Mouse (Mus musculus) adrenal gland (tissue): Measurements from ENCODE around the gene Prl8a8.

Experiments
- intact Hi-C: fragments of 180-260 bp; cut with DNase I; formaldehyde crosslinking; loops from one replicate; pipeline ENCODE4 v1.15.1; 2025
- long read RNA-seq, 2 experiments: library from polyadenylated mRNA; unstranded; transcript quantifications; one replicate each; pipeline ENCODE4 v2.0.0; 2020; ENCODE audit warnings: borderline replicate concordance in 1 of 2; ENCODE audit not compliant: insufficient replicate concordance in 1 of 2

Gene Prl8a8
- long read RNA-seq, experiment 1, result 0 reads
- long read RNA-seq, experiment 2, result 0 reads

DNA sequence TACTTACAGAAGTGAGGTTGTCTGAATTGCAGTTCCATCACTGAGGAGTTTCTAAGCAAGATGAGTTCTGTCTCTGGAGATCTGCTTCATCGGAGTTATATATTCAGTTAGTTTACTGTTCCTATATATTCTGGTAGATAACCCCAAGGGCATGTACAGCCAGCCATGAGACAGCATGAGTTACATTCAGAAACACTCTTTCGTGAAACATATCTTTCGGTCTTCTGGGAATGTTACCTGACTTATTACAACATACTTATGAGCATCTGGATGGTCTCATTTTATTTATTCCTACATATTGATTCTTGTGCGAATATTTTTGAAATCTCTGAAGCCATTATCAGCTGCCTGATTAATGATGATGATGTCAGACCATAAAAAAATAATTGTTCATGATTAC is at the start of gene Prl8a8:
Gene Prl8a8 (minus strand): TSS at position 101 of the 400 bp plus-strand sequence.
- intact Hi-C loops, result no loop called here

- intact Hi-C loops, result no loop called here
Measured at GRCm38 (mm10) chr13:27553336-27553735, 40.3 kb upstream of the Prl8a8 start.

DNA sequence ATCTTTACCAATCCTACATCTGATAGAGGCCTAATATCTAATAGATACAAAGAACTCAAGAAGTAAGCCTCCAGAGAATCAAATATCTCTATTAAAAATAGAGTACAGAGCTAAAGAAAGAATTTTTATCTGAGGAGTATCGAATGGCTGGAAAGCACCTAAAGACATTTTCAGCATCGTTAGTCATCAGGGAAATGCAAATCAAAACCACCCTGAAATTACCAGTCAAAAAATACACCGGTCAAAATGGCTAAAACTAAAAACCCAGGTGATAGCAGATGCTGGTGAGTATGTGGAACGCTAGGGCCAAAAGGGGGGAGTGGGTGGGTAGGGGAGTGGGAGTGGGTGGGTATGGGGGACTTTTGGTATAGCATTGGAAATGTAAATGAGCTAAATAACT is 10.1 kb upstream of the Prl8a8 start:
- intact Hi-C loops, result no loop called here

GRCm38 (mm10) chr13:27507645-27508044 is 5.4 kb downstream of the Prl8a8 start:
- intact Hi-C loops, result no loop called here
